Mouse (Mus musculus): ENCODE data around the gene Arl15. TPM values are rescaled to one million over a fixed set of nuclear protein-coding genes. Genes with fewer than 3 reads are reported as not detected.

Arl15 gene
- total RNA-seq, 2 experiments from 2014 or later, result 36.2 to 38.2 TPM

GRCm38 (mm10) chr13:113889140-113890055 lies 95.1 kb downstream of the Arl15 start:
- no peak for DNase-seq (ENCODE audit: low spot score in 2 of 2)
- intact Hi-C loops (cut with DNase I), result loop anchor here (10.0 kb wide), 1 partner anchor 175 kb away; no protein-coding TSS in a partner anchor

DNA sequence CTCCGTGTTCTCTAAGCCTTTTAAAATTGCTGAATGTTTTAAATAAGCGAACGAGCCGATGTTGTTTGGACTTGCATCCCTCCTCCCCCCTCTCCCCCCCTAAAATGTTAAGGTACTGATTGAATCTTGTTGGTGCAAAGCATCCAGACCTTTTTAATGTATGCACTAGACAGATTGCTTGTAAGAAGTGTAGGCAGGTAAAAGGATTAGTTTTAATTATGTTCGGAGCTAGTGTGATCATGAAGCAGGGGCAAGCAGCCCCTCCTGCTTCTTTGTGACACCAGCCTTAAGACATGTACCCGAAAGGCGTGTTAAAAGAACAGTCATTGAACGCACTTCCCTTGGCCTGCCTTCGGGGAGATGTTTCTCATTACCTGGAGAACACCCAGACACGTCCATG lies 102.4 kb downstream of the Arl15 start:
- no peak for DNase-seq (ENCODE audit: low spot score in 2 of 2)

DNA sequence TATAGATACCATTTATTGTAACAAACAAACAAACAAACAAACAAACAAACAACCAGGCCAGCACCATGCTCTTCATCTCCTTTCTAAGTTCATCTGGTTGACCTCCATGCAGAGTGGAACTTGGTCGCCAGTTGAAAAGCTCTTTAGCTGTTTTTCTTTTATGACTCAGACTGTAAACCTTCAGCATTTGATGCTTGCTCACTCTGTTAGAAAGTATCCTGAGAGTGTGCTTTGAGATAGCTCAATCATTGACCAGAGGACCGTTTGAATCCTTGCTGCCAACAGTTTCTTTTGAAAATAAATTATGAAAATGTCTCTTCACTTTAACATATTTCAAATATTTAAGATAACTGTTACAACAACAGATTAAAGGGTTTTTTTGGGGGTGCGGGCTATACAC lies 103.2 kb downstream of the Arl15 start:
- intact Hi-C loops (cut with DNase I), result no loop called here
- DNase-seq (ENCODE audit: low spot score in 2 of 2), result no peak

More for the DNA sequence above, 102.4 kb downstream of the Arl15 start:
- intact Hi-C loops (cut with DNase I), result no loop called here

GRCm38 (mm10) chr13:113897951-113898350 lies 103.6 kb downstream of the Arl15 start:
- intact Hi-C loops (cut with DNase I), result no loop called here
- DNase-seq (ENCODE audit: low spot score in 2 of 2), result no peak

DNA sequence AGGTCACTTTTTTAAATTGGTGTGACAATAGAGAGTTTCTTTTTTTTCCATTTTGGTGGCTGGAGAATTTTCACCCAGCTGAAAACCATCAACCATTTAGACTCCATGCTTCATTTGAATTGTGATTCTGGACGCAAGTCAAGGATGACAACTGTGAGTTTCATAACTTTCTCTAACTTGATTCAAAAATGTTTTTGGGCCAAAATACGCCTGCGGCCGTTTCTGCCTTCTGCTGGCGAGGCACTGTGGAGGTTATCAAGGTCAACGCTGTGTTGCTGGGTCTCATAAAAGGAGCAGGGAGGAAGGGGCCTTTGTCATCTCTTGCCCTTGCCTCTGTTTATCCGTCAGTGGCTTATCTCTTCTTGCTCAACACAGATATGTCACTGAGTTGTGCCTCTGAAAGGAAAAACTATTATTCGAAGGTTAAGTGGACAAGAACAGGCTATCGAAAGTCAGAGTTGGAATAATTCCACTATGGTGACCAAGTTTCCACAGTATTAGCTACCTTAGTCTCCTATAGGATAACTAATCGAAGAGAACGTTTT lies 106.8 kb downstream of the Arl15 start:
- intact Hi-C loops (cut with DNase I), result no loop called here
- no peak for DNase-seq (ENCODE audit: low spot score in 2 of 2)

- intact Hi-C loops (cut with DNase I), result no loop called here
- DNase-seq (ENCODE audit: low spot score in 2 of 2), result no peak
These were observed 109.0 kb downstream of the Arl15 start for GRCm38 (mm10) chr13:113903255-113903654.

GRCm38 (mm10) chr13:113911986-113912519 lies 117.7 kb downstream of the Arl15 start:
- intact Hi-C loops (cut with DNase I), result no loop called here
- no peak for DNase-seq (ENCODE audit: low spot score in 2 of 2)

DNA sequence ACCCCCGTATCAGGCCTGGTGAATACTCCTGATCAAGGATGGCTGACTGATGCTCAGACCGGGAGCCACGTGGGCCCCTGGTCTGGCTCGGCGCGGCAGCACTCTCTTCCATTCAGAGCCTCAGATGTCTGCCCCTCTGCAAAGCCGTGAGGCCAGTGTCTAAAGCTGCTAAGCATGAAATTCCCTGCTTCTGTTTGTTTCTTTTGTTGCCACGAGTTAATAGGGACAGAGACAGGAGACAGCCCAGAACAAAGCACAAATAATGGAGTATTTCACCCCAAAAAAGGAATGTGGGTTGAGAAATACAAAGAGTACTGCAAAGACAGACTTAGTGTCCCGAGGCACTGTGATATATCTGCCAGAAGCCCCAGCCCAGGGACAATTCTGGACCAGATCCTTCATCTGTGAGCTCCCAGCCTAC lies 120.3 kb downstream of the Arl15 start:
- no peak for DNase-seq (ENCODE audit: low spot score in 2 of 2)
- intact Hi-C loops (cut with DNase I), result no loop called here

DNA sequence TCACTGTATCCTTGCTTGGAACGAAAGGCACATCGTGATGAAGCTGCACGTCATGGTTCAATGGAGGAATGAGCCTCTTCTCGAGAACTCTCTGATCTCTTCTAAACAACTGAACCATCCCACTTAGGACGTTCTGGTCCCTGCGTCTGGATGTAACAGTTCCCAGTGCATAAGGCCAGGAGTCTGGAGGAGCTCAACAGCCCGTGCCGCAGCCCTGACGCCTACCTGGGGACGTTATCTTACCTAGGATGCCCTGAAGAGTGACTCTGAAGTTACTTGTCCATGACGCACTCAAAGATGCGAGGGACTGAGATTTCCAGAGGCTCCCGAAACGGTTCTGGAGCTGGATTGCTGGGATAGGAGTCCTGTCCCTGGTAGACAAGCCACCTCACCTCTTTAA lies 121.4 kb downstream of the Arl15 start:
- intact Hi-C loops (cut with DNase I), result no loop called here
- no peak for DNase-seq (ENCODE audit: low spot score in 2 of 2)

DNA sequence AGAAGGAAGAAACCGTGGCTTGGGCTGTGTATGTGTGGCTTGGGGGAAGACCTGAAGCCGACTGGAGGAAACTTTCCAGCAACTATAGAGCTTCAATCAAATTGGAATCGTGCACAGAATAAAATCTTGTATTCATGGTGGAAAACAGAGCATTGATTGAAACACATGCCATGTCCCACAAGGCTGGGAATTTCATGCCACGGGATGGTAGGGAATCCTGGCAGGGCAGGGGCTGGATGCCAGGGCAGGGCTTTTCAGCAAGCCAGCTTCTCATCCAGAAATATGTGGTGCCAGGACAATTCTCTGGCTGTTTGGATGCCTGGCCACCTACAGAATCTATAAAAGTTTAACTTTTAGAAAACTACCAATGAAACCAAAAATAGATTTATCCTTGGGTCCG lies 122.5 kb downstream of the Arl15 start:
- intact Hi-C loops (cut with DNase I), result no loop called here
- no peak for DNase-seq (ENCODE audit: low spot score in 2 of 2)

DNA sequence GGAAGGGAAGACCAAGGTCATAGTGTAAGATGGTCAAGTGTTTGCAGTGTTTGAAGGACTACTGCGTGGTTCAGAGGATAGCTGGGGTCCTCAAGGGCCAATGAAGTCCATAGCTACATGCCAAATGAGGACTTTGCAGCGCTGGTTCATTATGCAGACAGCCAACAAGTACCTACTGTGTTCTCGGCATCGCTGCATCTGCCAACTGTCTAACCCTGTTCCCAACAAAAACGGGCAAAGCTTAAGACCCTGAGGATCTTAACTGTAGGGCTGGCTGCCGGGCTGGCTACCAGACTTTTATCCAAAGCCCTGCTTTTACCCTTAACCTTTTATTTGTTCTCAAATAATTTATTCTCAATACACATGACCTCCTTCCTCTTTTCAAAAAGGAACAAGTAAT lies 123.1 kb downstream of the Arl15 start:
- DNase-seq (ENCODE audit: low spot score in 2 of 2), result no peak
- intact Hi-C loops (cut with DNase I), result no loop called here

DNA sequence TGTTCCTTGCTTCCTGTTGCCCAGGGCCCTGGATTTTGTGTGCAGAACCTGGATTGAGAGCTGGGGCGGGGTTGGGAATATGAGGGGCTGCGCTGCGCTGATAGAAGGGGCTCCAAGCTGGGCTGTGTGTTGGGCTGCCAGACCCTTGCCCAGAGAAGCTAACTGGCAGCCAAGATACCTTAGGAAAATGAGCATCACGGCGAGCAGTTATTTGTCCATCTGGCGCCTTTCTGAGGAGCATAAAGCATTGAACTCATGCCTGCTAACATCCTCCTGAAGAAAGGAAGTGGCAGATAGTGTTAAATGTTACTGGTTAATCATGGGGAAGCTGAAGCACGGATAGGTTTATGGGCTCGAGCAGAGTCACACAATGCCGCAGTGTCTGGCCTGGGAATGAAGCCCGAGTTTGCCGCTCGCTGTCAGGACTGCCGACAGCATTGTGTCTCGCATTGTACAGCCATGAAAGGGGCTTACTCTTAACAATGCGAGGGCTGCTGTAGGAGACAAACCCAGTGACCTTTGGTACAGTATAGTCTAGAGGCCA lies 123.6 kb downstream of the Arl15 start:
- no peak for DNase-seq (ENCODE audit: low spot score in 2 of 2)
- intact Hi-C loops (cut with DNase I), result no loop called here

DNA sequence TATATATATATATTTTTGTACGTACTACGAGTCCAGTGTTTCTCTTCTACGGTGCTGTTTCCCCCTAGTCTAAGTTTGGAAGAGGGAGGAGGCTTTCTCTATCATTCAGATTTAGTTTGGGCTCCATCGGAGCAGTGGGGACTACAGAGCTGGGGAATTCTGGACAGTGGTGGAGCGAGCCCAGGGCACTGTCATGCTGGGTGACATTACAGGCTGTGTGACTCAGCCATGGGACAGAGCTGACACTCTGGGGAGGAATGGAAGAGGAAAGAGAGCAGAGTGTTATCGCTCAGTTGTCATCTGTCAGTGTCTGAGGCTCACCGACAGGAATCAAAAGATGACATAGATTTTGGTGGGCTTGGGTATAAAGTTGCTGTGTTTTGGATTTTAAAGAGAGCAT lies 124.4 kb downstream of the Arl15 start:
- intact Hi-C loops (cut with DNase I), result no loop called here

GRCm38 (mm10) chr13:113935697-113936096 lies 141.4 kb downstream of the Arl15 start:
- intact Hi-C loops (cut with DNase I), result no loop called here
- no peak for DNase-seq (ENCODE audit: low spot score in 2 of 2)

More for the DNA sequence above, 124.4 kb downstream of the Arl15 start:
- DNase-seq (ENCODE audit: low spot score in 2 of 2), result no peak

DNA sequence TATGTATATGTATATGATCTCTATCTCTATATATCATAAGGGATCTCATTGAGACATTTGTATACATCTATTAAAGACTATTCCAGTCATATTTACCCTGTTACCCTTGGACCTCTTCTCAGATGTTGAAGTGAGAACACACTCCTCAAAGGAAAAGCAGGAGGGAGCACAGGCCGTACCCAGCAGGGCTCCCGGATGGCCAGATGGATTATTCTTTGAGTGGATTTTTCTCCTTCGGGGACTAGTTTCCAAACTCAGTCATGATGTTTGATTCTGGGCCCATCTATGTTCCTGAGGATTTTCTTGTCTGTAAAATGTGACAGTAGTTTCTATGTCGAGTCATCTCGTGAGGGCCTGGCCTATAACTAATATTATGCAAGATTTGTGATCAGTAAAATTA lies 142.9 kb downstream of the Arl15 start:
- intact Hi-C loops (cut with DNase I), result no loop called here

DNA sequence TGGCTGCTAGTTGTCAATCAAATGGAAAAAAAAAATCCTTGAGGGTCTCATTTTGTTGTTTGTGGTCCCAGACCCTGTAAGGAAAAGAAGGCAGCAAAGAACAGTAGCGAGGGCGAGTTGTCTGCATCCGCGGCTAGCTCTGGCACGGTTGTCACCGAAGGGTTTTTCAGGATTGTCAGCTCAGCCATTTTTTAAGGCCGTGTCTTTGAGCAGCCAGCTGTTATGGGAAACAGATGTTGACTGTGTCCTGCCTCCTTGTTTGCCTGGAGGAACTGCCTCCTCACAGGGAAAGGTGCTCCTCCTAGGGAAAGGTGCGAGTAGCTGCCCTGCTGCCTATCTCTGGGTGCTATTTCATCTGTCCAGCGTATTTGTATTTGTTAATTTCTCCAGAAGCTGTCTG lies 144.3 kb downstream of the Arl15 start:
- intact Hi-C loops (cut with DNase I), result no loop called here
- no peak for DNase-seq (ENCODE audit: low spot score in 2 of 2)

More for the DNA sequence above, 142.9 kb downstream of the Arl15 start:
- no peak for DNase-seq (ENCODE audit: low spot score in 2 of 2)

DNA sequence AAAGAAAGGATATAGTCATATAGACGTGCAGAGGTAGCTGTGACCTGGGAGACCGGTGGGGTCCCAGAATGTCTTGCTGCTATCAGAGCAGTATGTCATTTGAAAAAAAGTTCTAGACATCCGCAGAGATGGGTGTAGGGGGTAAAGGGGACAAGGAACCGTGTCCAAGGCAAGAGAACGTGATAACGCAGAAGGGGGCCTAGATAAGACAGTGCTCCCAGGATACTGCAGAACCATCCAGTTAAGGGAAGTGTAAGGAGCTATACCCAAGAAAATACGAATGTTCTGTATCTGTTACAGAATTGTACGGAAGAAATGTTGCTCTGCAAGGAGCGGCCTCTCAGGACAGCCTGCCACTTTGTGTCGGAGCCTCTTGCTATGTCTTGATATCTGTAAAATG lies 144.8 kb downstream of the Arl15 start:
- DNase-seq (ENCODE audit: low spot score in 2 of 2), result no peak
- intact Hi-C loops (cut with DNase I), result no loop called here

DNA sequence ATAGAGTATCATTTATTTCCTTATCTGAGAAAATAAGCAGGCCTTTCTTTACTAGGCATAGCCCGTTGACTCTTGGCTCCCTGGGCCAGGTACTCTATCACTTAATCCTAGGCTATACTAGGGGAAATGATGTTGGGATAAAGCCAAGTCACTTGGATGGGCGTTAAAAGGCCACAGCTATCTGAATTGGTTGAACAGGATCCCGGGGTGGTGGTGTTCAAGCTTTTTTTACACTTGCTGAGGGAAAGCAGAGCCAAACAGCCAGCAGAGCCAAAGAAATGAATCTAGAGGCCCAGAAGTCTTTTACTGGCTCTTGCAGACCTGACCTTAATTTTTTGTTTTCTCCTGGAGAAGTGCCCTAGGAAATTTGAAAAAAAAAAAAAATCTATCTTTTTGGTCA lies 145.4 kb downstream of the Arl15 start:
- intact Hi-C loops (cut with DNase I), result no loop called here
- DNase-seq (ENCODE audit: low spot score in 2 of 2), result no peak

DNA sequence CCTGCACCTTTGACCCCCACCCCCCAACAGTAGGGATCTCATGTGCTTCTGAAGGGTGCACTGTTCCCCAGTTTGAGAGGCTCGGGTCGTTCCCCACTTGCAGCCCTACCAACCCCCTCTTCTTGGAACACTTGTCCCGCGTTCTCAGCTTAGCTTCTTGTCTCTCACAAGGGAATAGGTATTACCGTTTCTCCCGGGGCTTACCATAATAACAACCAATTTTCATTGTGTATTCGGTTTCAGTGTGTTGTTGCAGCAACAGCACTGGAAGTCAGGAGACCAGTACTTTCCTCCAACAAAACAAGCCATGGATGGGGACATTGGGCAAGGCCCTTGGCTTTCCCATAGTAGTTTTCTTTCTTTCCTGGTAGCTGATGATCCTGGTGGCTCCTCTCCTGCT lies 145.8 kb downstream of the Arl15 start:
- intact Hi-C loops (cut with DNase I), result no loop called here
- no peak for DNase-seq (ENCODE audit: low spot score in 2 of 2)

- no peak for DNase-seq (ENCODE audit: low spot score in 2 of 2)
- intact Hi-C loops (cut with DNase I), result no loop called here
These were observed 147.6 kb downstream of the Arl15 start for GRCm38 (mm10) chr13:113941943-113942342.

GRCm38 (mm10) chr13:113947546-113947945 lies 153.2 kb downstream of the Arl15 start:
- no peak for DNase-seq (ENCODE audit: low spot score in 2 of 2)
- intact Hi-C loops (cut with DNase I), result no loop called here

Measured in left cerebral cortex, postnatal 36 days (tissue).